Mouse (Mus musculus): ENCODE results near the gene Bbox1.

DNA sequence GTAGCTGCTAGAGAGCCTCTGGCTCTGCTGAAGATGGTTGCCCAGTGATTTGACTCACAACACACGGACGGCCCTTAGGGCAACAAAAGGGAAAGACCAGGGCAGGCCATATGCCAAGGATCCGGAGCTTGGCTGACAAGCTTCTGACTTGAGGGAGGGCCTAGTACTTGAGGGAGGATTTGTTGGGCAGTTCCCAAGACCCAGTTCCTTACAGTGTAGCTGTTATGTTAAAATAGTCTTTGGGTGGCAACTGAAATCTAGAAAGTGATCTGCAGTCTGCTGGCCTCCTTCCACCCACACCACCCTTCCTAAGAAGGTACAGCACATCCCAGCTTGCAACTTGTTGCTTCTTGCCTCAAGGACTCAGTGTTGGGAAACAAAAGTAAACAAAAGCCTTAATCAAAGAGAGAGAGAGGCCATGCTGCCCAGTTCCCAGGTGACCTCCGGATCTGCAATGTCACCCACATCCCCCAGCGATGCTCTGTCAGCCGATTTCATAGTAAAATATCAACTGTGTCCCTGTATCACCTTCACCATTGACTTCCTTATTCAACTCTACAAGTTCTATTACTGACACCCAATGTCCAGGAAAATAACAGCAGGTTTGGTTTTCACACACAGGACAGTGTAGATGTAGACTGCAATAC, at the start of gene Bbox1:
- TF ChIP-seq CTCF (IDR thresholded peaks at IDR 0.05; ENCODE audit: extremely low read depth, insufficient read depth, insufficient read length, insufficient replicate concordance) (no peak), POLR2A (IDR thresholded peaks at IDR 0.05; ENCODE audit: low read depth, low read length) (no peak)
